Mouse (Mus musculus) thymus, postnatal 14 days (tissue): ENCODE measurements around the gene Ciart.
"Not testable (repeated sequence)": the region's sequence is repeated elsewhere in the genome, so short reads cannot be mapped to it uniquely, and the experiment has no call there.

Source experiments
- DNase-seq: peaks from one replicate; pipeline ENCODE4 v3.0.0; 2021

The Ciart gene

GRCm38 (mm10) chr3:95881979-95882815 lies at the start of gene Ciart:
TSS of gene Ciart (minus strand) at chr3:95882251.
- DNase-seq: peak; percentile 92

GRCm38 (mm10) chr3:95931471-95931870 lies 49.4 kb upstream of the Ciart start:
- DNase-seq: no peak

GRCm38 (mm10) chr3:95930471-95930789 lies 48.4 kb upstream of the Ciart start:
- DNase-seq: peak; percentile 37

GRCm38 (mm10) chr3:95929581-95930470 lies 47.8 kb upstream of the Ciart start:
- peak; percentile 66 for DNase-seq

- DNase-seq: peak; percentile 98
Measured at GRCm38 (mm10) chr3:95928658-95929503, 46.8 kb upstream of the Ciart start, which contains the start of gene Anp32e. TSS of gene Anp32e (plus strand) at chr3:95929246.

GRCm38 (mm10) chr3:95928261-95928657 lies 46.2 kb upstream of the Ciart start:
- DNase-seq: peak; percentile 21

- DNase-seq: peak; percentile 38
Measured at GRCm38 (mm10) chr3:95925087-95925486, 43.0 kb upstream of the Ciart start.

GRCm38 (mm10) chr3:95924185-95924584 lies 42.1 kb upstream of the Ciart start:
- DNase-seq: peak; percentile 51

GRCm38 (mm10) chr3:95923429-95923828 lies 41.4 kb upstream of the Ciart start:
- not testable (repeated sequence) for DNase-seq

- not testable (repeated sequence) for DNase-seq
Measured at GRCm38 (mm10) chr3:95920532-95920931, 38.5 kb upstream of the Ciart start.

GRCm38 (mm10) chr3:95916760-95917159 lies 34.7 kb upstream of the Ciart start:
- no peak for DNase-seq

GRCm38 (mm10) chr3:95914706-95915105 lies 32.7 kb upstream of the Ciart start:
- no peak for DNase-seq

GRCm38 (mm10) chr3:95907613-95908012 lies 25.6 kb upstream of the Ciart start:
- no peak for DNase-seq

- DNase-seq: peak; percentile 89
Measured at GRCm38 (mm10) chr3:95906860-95907259, 24.8 kb upstream of the Ciart start.

GRCm38 (mm10) chr3:95905940-95906492 lies 24.0 kb upstream of the Ciart start:
- DNase-seq: peak; percentile 68

- peak; percentile 62 for DNase-seq
Measured at GRCm38 (mm10) chr3:95905146-95905939, 23.3 kb upstream of the Ciart start.

- DNase-seq: no peak
Measured at GRCm38 (mm10) chr3:95904568-95904967, 22.5 kb upstream of the Ciart start, which contains the start of gene Car14. TSS of gene Car14 (minus strand) at chr3:95904691.

GRCm38 (mm10) chr3:95903753-95904502 lies 21.9 kb upstream of the Ciart start:
- DNase-seq: no peak

- no peak for DNase-seq
Measured at GRCm38 (mm10) chr3:95902643-95903042, 20.6 kb upstream of the Ciart start.

GRCm38 (mm10) chr3:95902373-95902625 lies 20.2 kb upstream of the Ciart start:
- DNase-seq: no peak
